Mouse (Mus musculus): Measurements from ENCODE around the gene Cx3cl1.

DNA sequence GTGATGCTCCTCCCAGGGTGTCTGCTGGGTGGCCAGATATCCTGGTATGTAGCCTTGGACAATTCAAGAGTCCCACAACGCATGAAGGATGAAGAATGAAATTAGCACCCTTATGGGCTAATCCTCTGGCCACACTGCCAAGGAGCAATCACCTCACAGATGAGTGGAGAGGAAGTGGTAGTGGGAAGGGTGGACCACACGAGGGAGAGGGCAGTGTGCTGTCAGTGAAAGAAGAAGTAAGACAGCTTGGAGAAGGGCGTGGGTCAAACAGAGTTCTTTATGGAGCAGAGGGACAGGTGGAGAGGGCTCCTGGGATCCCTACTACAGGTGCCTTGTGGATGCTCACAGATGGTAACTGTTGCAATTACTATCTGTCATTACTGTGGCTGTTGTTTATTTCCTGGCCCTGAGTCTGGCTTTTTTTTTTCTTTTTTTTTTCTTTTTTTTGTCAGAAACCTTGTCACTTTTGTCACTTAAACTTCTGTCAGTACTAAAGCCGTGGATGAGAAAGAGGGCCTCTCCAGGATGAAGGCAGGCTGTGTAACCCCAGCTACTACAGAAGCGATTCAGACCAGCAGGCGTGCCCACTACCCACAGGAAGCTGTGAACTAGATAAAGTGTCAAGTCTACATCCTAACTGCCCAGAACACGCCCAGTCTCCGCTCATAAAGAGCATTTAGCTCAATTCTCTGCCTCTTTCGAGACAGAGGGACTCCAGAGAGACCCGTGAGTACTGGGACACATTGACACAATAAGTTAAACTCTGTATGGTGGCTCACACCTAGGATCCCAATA lies 32.9 kb downstream of the Cx3cl1 start:
- TF ChIP-seq POLR2A (IDR thresholded peaks at IDR 0.05; ENCODE audit: control insufficient read depth, extremely low read depth, insufficient read depth, low read length, poor library complexity): no peak
- TF ChIP-seq CTCF (IDR thresholded peaks at IDR 0.05; ENCODE audit: borderline replicate concordance, control insufficient read depth, extremely low read depth, insufficient read depth, low read length, poor library complexity): no peak
